Mouse (Mus musculus) left cerebral cortex, postnatal 10 days (tissue): Measurements from ENCODE around the gene Gm9944. TPM values are rescaled to one million over a fixed set of nuclear protein-coding genes. Genes with fewer than 3 reads are reported as not detected.

ENCODE experiments used
- total RNA-seq, 2 experiments: library from RNA; stranded (reverse); gene quantifications; 2 replicates each; pipeline ENCODE4 v1.2.3; 2021

Gm9944 gene
- total RNA-seq, 2 experiments from 2014 or later: not detected

Other genes starting within 250 kb of the Gm9944 start
- not detected for gene C87977, start 240.0 kb downstream of the Gm9944 start, total RNA-seq
- not detected for gene Pramel5, start 172.8 kb downstream of the Gm9944 start, total RNA-seq
- not detected for gene Gm13128, start 123.1 kb downstream of the Gm9944 start, total RNA-seq
- gene Gm13119, start 95.4 kb downstream of the Gm9944 start, total RNA-seq: not detected
- gene Pramef20, start 75.4 kb downstream of the Gm9944 start, total RNA-seq: not detected
- gene Pramef12, start 44.9 kb downstream of the Gm9944 start, total RNA-seq: not detected
- not detected for gene 1700012P22Rik, start 14.5 kb downstream of the Gm9944 start, total RNA-seq
- not detected for gene Aadacl3, start 10.4 kb upstream of the Gm9944 start, total RNA-seq
- gene 9430007A20Rik, start 66.5 kb upstream of the Gm9944 start, total RNA-seq: not detected
- not detected for gene Gm13124, start 111.8 kb upstream of the Gm9944 start, total RNA-seq
- gene Aadacl4, start 160.4 kb upstream of the Gm9944 start, total RNA-seq: not detected
- not detected for gene Gm436, start 233.1 kb upstream of the Gm9944 start, total RNA-seq